Mouse (Mus musculus): ENCODE results near the gene Ccdc177. TPM values are rescaled to one million over a fixed set of nuclear protein-coding genes. Genes with fewer than 3 reads are reported as not detected.

The Ccdc177 gene
- total RNA-seq, 1 experiment from 2014 or later = not detected

DNA sequence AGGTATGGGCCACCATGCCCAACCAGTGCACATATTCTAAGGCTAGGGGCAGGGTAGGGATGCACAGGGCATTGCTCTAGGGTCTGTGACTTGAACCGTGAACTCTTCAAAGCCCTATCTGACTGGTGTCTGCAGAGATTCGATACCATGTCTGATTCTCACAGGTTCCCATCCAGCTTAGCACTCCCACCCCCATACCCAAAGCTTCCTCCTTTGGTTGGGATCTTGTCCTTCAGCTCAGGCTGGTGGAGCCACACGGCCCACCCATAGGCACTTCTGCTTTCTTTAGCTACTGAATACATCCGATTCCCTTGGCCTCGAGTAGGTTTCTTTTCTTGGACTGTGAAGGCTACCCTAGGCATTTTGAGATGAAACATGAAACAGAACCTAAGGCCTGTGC is 24.5 kb upstream of the Ccdc177 start:
- no peak for DNase-seq

DNA sequence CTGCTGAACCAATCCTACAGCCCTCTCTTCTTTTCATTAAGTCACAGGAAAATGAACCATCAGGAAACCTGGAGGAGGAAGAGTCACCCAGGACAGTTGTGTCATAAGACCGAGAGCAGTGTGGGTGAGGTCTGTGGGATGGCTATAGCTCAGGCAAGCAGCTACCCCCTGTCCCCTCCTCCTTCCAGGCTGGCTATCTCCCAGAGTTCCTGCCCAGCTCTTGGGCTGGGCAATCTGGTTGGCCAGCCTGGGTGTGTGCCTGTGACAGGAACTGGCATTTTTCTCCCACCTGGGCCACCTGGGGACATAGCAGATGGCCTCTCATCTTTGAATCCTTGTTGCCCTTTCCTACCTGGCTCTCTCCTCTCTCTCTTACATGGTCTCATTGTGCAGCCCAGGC is 23.4 kb upstream of the Ccdc177 start:
- no peak for DNase-seq

DNA sequence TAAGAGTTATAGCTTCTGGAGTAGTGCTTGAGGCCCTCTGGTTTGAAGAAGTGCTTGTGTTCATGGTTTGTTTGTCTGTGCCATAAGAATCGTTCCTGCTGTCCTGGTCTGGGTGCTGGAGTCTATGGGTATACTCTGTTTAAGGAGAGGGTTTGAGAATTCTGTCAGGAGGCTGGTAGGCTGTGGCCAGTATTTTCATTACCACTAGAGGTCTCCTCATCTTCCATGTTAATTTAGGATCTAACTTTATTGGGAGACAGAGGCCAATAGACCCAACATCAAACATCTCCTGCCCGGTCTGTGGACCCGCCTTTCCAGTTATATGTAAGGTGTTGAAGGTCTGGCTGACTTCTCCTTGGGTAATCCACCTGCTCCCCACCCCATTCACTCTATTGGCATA is 22.4 kb upstream of the Ccdc177 start:
- no peak for DNase-seq

DNA sequence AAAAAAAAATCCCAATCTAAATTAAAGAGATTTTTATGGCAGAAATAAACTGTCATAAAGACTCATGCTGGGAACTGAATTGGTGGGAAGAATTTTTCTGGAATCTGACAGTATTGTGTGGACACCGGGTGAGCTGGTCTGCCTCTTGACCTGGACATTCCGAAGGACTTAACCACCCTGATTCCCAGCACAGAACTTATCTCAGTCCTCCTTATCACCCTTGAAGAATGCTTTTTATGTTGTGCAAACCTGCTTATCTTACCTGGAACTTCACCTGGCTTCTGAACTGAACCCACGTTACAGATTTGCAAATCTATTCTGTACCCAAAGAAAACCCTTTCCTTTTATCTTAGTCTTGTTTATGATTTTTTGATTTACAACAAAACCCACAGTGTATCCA is 21.7 kb upstream of the Ccdc177 start:
- no peak for DNase-seq

DNA sequence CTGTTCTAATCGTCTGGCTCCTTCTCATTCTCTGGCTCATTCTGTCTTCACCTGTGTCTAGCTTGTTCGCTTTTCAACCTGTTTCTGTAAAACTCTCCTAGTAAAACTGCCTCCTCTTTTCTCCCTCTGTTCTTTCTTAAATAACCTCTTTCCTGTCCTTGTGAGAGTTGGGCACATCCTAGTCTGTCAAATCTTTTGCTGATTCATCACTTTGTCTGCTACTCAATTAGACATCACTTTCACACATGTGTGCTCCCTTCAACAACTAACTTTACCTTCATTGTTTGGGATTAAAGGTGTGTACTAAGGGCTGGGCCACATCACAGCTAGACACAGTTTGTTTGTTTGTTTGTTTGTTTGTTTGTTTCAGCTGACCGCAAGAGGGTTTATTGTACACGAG is 19.3 kb upstream of the Ccdc177 start:
- no peak for DNase-seq

DNA sequence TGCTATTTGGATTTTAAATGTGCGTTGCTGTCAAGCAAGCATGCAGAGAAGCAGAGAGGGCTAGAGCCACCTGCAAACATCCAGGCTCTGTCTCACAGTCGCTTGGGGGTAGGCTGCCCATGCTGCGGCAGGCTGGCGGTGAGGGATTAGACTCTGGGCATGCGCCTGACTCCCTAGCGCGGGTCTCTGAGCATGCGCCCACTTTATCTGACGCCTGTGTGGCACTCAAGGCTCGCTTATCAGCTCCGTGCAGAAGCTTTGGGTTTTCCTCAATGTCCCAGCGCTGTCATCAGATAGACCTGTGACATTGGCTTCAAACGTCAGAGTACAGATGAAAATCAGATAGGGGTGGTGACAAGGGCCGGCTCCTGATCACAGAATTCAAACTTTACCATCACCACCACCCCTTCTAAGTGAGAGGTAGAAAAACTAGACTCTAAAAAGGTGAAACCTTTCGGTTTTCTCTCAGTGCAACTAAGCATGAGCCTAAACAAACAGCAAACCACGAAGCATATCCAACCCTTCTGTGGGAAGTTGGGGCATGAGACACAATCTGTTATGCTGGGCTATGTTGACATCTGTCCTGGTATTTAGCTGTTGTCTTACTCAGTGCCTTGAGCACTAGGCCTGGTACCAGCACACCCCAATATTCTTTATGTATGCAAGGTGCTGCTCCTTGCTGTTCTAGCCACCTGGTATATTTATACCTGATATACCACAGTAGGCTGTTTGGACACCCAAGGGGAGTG is 17.9 kb upstream of the Ccdc177 start:
- no peak for DNase-seq

DNA sequence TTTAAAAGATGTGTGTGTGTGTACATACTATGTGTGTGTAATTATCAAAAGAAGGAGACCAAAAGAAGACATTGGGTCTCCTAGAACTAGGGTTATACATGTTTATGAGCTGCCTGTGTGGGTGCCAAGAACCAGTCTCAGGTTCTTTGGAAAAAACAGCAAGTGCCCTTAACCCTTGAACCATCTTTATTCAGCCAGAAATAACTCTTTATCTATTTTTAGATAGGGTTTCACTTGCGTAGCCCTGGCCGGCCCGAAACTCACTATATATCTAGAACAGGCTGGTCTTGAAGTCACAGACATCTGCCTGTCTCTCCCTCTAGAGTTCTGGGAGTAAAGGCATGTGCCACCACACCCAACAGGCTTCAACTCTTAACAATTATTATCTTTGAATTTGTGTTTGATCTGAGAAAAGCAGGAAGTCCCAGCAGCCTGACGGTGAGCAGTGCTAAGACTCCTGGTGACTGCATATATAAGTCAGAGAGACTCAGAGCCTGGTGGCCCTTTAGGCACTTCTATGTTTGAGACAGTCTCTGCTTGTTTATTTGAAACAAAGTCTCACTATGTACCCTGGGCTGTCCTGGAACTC is 15.7 kb upstream of the Ccdc177 start:
- no peak for DNase-seq

DNA sequence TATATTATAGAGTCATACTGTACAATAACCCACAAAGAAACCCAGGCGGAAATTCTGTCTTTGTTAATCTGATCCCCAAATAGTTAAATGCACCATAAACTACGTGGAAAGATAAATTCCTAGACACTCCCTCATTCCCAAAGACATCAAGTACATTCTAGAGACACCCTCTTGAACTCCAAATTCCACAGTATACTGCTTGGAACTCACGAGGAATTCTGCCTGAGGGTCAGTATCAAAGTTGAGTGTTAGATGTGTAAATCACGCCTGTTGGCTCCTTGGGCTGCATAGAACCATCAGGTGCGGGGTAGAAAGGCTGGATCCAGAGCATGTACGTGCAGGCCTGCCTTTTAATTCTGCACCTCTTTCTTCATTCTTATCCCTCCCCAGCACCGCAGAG is 14.3 kb upstream of the Ccdc177 start:
- DNase-seq = no peak

DNA sequence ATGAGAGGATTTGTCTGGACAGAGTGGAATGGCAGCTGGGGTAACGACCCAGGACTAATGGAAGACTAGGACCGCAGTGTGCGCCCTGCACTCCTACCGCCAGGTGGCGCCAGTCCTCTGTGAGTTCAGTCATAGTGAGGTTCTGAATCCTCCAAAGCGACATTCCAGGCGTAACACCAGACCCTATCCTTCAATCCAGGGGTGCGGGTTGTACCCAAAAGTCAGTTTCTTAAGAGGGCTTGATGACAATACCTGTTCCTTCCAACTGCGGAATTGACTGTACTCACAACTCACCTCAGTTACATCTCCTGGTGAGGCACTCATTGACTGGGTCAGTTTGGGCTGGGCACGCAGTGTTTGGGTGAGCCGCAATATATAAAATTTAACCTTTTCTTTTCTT is 9.2 kb upstream of the Ccdc177 start:
- peak; percentile 86 for DNase-seq

DNA sequence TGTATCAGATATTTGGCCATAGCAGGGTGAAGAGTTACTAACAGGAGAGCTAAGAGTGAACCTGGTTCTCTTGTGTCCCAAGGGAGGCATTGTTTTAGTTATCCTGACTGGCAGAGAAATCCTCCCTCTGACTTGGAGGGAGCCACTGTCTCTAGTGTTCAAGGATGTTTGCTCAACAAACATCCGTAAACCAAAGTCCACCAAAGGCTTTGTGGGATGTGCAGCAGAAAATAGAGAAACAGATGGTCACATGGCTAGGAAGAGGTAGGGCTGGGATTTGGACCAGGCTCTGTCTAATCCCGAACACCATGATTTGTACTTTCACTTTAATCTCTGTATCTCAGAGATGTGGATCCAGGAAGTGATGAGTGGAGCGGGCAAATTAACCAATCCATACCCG is 3.6 kb upstream of the Ccdc177 start:
- DNase-seq = no peak

DNA sequence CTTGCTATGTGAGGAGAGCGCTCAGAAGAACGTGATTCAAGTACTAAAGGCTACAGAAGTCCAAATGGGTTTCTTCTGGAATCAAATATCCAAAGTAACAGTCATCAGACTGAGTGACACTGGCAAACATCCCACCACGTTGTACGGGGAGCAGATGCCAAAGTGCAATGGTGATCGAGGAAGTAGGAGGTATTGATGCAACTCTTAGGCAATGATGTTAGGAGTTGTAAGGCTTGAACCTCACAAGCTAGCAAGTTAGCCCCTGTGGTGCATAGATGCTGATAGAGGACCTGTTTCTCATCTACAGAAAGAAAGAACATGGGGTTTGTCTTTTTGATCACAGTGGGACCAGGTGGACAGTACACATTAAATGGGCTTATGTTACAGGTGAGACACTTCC is 2.5 kb upstream of the Ccdc177 start:
- DNase-seq = no peak

DNA sequence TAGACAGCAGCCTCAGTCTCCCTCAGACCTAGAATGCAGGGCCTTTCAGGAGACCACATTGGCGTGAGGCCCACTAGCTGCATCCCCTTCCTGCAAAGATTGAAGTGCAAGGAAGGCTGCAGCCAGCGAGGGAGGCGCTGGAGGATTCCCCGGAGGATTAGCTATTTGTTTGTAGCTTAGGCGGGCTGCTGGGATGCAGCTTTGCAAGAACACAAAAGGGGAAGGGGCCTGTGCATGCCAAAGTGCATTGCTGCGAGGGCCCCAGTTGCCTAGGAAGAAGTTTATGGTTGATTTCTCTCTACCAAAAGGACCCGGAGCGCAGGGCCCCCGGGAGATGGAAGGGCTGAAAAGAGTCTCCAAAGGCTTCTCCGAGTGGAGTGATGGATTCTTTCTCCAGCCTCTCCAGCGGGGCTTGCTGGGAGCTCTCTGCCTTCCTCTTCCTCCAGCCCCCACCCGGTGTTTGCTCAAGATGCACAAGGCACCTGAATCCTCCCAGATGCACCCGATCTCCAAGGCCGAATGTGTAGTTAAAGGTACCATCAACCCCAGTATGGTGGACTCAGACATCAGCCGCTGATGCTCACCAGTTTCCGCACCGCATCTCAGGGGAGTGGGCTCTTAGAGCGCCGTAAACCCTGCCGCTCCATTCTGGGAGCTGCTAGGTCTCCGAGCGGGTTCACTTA is 633 bp downstream of the Ccdc177 start:
- no peak for DNase-seq

DNA sequence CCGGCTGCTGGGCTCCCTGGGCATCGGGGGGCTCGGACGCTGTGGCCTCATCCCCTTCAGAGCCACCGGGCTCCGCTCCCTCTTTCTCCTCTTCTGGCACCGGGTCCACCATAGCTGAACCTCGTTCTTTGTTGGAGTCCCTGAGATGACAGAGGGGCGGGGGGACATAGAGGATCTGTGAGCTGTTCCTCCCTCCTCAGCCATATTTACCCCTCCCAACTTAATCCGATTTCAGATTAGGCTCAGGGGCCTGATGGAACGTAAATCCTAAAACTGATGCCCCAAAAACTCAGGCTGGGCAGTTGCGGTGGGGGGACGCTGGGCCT is 1.1 kb downstream of the Ccdc177 start:
- DNase-seq = no peak

DNA sequence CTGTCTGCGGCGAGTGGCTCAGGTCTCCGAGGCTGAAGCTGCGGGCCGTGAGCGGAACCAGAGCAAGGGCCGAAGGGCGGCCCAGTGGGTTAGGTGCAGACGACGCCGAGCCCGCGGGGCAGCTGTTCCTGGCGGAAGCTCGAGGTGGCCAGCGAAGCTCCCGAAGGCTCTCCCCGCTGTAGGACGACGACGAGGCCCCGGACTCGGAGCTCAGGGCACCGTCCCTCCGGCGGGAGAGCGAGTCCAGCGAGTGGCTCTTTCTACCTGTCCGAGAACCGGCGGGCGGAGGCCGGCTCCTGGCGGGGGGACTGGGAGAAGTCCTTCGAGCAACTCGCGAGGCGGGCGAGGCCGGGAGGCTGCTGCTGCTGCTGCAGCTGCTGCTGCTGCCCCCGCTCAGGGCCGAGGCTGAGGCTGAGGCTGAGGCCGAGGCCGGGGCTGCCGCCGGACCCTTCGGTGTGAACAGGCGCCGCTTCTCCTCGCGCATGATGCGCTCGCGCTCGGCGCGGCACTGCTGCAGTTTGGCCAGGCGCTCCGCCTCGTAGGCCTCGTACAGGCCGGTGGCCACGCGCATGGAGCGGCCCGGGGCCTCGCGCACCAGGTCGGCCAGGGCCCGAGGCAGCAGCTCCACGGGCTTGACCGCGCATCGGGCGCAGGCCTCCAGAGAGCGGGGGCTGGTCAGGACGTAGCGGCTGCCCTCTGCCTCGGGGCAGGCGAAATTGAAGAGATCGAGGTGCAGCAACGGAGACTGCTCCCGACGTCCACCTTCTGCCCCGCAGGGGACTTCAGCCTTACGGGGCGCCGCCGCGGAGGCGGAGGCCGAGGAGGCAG is 1.7 kb downstream of the Ccdc177 start:
- peak; percentile 39 for DNase-seq

DNA sequence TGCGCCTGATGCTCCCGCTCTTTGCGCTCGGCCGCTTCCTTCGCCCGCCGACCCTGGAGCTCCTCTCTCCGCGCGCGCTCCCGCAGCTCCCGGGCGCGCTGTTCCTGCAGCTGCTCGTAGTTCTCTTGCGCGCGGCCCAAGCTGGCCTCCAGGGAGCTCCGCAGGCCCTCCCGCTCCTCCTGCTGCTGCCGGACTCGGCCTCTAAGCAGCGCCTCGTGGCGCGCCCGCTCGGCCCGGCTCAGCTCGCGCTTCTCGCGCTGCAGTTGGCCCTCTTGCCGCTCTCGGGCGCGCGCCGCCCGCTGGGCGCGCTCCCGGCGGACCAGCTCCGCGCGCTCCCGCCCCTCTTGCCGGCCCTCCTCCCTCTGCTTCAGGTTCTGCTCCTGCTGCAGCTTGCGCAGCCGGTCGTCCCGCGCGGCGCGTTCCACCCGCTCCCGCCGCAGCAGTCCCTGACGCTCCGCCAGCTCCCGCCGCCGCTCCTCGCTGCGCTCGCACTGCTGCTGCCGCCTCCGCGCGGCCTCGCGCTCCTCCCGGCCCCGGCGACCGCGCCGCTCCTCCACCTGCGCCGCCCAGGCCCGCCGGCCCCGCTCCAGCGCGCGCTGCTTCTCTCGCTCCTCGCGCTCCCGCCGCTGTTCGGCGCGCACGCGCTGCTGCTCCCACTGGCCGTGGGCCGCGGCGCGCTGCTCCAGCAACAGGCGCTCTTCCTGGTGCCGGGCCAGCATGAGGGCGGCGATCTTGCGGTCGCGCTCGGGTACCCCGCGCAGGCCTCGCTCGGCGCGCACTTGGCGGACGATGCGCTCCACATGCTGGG is 2.5 kb downstream of the Ccdc177 start:
- peak; percentile 76 for DNase-seq

DNA sequence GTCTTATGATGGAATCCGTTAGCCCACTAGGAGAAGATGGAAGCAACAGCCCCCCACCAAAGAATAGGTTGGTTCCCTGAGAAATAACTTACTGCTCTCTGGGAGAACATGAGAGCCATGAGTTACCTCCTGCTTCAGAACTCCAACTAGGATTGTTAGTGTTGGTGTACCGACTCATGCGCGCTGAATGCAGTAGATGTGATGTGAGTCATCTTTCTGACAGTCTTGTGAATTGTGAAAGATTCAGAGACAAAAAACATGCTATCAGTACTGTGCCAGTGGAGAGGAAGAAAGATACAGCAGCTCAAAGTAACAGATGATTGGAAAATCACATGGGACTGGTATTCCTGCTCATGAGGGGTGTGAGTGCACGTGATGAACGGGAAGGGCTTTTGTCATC is 8.9 kb downstream of the Ccdc177 start:
- no peak for DNase-seq

DNA sequence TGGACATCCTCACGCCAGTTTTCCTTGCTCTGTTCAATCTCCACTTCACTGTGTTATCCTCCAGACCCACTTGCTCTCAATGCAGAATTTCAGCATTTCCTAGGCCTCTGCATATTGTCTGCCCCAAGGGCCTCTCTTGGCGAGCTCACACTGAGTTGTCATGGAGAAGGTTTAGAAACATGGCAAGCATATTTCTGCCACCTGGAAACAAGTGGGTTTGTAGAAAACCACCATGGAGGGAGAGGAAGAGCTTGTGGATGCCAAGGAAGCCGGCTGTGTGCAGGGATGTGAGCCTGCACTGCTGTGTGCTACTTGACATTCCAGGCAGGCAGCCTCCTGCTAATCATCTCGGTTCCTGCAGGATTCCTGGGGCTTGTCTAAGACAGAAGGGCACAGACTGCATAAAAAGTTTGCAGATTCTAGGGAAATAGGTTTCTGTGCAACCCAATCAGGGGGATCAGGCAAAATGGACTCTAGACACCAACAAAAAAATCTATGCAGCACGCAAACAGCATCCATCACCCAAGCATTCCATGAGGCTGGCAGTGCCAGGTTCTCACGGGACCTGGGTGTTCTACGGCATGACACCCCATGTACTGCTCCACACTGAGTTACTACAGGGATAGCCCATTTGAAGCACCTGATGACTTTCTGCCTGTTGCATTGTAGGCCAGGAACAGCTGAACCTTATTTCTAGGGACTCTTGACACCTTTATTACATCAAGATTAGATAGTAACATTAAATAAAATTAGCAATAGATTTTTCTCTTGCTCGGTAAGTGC is 14.3 kb downstream of the Ccdc177 start:
- DNase-seq = no peak

DNA sequence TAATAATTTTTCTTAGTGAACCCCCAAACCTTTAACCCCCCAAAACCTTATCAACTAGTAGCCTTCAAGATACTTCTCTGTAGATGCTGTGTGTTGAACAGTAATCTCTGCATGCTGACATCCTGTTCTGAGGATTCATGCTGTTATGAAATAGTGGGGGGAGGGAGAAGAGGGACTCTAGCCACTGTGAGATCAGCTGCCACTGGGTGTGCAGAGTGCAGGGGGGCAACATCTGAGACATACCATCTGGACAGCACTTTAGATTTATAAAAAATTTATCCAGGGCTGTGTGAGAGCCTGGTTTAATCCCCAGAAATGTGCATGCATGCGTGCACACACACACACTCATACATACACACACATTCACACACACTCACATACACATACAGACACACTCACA is 15.9 kb downstream of the Ccdc177 start:
- DNase-seq = no peak

DNA sequence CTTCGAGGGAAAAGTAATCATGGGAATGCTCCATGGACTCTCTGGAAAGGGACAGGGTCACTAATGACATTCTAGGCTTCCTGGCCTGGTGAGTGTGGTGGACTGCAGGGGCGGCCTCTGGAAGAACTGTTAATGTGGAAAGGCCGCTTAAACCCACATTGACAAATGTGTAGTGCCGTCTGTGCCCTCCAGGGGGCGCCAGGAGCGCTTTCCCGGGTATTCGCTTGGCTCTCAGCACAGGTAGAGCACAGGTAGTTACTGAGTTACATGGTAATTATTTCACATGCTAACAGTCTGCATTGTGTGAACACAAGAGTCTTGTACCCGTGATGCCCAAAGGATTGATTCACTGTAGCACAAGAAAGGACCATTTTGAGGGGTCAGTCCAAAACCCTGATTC is 21.0 kb downstream of the Ccdc177 start:
- peak; percentile 48 for DNase-seq

DNA sequence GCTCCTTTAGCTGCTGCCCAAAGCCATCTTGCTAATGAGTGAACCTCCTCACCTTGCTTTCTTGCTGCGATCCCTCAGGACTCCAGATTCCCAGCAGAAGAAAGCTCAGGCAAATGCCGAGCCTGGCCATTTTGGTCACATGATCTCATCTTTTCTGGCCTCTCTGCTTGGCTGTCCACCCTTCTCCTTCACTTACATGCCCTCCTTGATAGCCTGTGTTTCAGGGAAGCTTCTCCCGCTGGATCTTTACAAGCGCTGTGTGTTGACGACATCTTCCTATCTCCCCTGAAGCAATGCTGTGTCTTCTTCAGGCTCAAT is 23.2 kb downstream of the Ccdc177 start:
- DNase-seq = no peak

DNA sequence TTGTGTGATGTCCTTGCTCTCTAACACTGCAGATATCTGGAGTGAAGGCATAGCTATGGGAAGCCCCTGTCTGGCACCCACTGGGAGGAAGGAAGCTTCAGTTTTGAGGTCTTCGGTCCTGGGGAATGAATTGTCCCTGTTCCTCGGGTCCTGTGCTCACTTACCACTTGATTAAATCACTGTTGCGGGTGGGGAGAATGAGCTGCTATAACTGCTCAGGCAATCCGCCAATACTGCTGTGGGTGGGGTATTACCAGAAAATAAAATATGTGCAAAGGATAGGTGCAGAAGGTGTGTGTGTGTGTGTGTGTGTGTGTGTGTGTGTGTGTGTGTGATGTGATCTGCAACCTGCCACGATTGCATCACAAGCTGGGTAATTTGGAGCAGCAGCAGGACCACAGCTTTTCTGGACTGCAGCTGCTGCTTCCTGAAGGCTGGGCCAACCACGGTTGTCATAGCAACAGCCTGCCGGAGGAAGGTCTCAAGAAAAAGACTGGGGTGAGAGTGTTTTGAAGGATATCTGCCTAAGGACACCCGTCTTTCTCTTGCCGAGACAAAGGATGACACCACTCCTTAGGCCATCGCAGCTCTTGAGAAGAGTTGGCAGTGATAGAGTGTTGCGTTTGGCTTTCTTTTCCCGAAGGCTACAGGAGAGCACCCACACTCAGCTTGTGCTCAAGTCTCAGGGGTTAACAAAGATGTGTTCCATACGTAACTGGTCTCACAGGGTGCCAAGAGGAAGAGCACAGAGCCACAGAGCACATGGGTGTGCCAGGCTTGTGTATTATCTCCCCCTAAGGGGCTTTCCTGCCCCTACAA is 23.8 kb downstream of the Ccdc177 start:
- peak; percentile 39 for DNase-seq
